Mouse (Mus musculus) hindlimb bud, embryonic 11.5 days (tissue): ENCODE measurements around the gene Tssk2.

Source experiments
- DNase-seq: peaks from one replicate; pipeline ENCODE4 v3.0.0-alpha.2; 2012; ENCODE audit warnings: low read depth, low spot score; ENCODE audit errors: extremely low spot score

Tssk2 gene

GRCm38 (mm10) chr16:17898462-17898861, at the start of gene Tssk2, which contains the start of gene Dgcr2:
Tssk2 (plus strand) TSS chr16:17898637.
Dgcr2 (minus strand) TSS chr16:17898562.
- DNase-seq: no peak

- peak; percentile 74 for DNase-seq
These were observed 49.5 kb upstream of the Tssk2 start for GRCm38 (mm10) chr16:17848928-17849327.

GRCm38 (mm10) chr16:17849486-17849885, 49.0 kb upstream of the Tssk2 start:
- no peak for DNase-seq

GRCm38 (mm10) chr16:17851331-17851730, 47.1 kb upstream of the Tssk2 start:
- no peak for DNase-seq

GRCm38 (mm10) chr16:17851860-17852259, 46.6 kb upstream of the Tssk2 start:
- no peak for DNase-seq

GRCm38 (mm10) chr16:17853263-17853662, 45.2 kb upstream of the Tssk2 start:
- no peak for DNase-seq

GRCm38 (mm10) chr16:17857157-17857556, 41.3 kb upstream of the Tssk2 start:
- no peak for DNase-seq

- no peak for DNase-seq
These were observed 39.8 kb upstream of the Tssk2 start for GRCm38 (mm10) chr16:17858592-17858991.

- DNase-seq: no peak
These were observed 33.1 kb upstream of the Tssk2 start for GRCm38 (mm10) chr16:17865293-17865692.

GRCm38 (mm10) chr16:17865770-17866169, 32.7 kb upstream of the Tssk2 start:
- DNase-seq: no peak

GRCm38 (mm10) chr16:17871248-17871647, 27.2 kb upstream of the Tssk2 start:
- no peak for DNase-seq

GRCm38 (mm10) chr16:17872995-17873394, 25.4 kb upstream of the Tssk2 start:
- no peak for DNase-seq

- no peak for DNase-seq
These were observed 23.3 kb upstream of the Tssk2 start for GRCm38 (mm10) chr16:17875174-17875573.

- no peak for DNase-seq
These were observed 22.3 kb upstream of the Tssk2 start for GRCm38 (mm10) chr16:17876096-17876495.

- no peak for DNase-seq
These were observed 18.9 kb upstream of the Tssk2 start for GRCm38 (mm10) chr16:17879571-17879970.

GRCm38 (mm10) chr16:17882196-17882595, 16.2 kb upstream of the Tssk2 start:
- no peak for DNase-seq

GRCm38 (mm10) chr16:17884116-17884515, 14.3 kb upstream of the Tssk2 start:
- no peak for DNase-seq

GRCm38 (mm10) chr16:17889689-17890341, 8.6 kb upstream of the Tssk2 start:
- no peak for DNase-seq

GRCm38 (mm10) chr16:17890342-17890727, 8.1 kb upstream of the Tssk2 start:
- DNase-seq: no peak

GRCm38 (mm10) chr16:17890917-17891566, 7.4 kb upstream of the Tssk2 start:
- no peak for DNase-seq

- DNase-seq: peak; percentile 87
These were observed 6.9 kb upstream of the Tssk2 start, which contains the start of gene Gm20518 for GRCm38 (mm10) chr16:17891567-17891959. Gm20518 (minus strand) TSS chr16:17891671.

GRCm38 (mm10) chr16:17892606-17893005, 5.8 kb upstream of the Tssk2 start:
- no peak for DNase-seq

GRCm38 (mm10) chr16:17893923-17894322, 4.5 kb upstream of the Tssk2 start, which contains the start of gene Tssk1:
Tssk1 (plus strand) TSS chr16:17894223.
- DNase-seq: no peak
